Mouse (Mus musculus) testis, adult 2 months (tissue): Measurements from ENCODE around the gene Kcnk7. TPM values are rescaled to one million over a fixed set of nuclear protein-coding genes. Genes with fewer than 3 reads are reported as not detected.

Experiments used
- H3K27ac ChIP-seq: fragments of 200-500 bp; 2 replicates; pipeline ENCODE4 v1.5.1; 2012; ENCODE audit warnings: low read depth, low read length; ENCODE audit not compliant: control insufficient read depth, insufficient read depth
- H3K27me3 ChIP-seq: fragments of 200-500 bp; 2 replicates; pipeline ENCODE4 v1.6.1; 2012; ENCODE audit warnings: mild to moderate bottlenecking, low read length, moderate library complexity; ENCODE audit not compliant: control insufficient read depth, insufficient read depth
- H3K36me3 ChIP-seq: fragments of 200-500 bp; 2 replicates; pipeline ENCODE4 v1.6.1; 2012; ENCODE audit warnings: mild to moderate bottlenecking, low read length; ENCODE audit not compliant: control insufficient read depth, insufficient read depth
- H3K4me1 ChIP-seq: fragments of 200-500 bp; 2 replicates; pipeline ENCODE4 v1.6.1; 2012; ENCODE audit warnings: low read length; ENCODE audit not compliant: control insufficient read depth, insufficient read depth
- H3K4me3 ChIP-seq: fragments of 200-500 bp; 2 replicates; pipeline ENCODE4 v1.5.1; 2012; ENCODE audit warnings: low read depth, mild to moderate bottlenecking, low read length, moderate library complexity, mixed read lengths; ENCODE audit not compliant: control insufficient read depth
- CTCF ChIP-seq: fragments of 200-500 bp; IDR thresholded peaks from 2 replicates; pipeline ENCODE4 v1.5.1; 2012; ENCODE audit warnings: low read depth, mild to moderate bottlenecking, inconsistent platforms, low read length, moderate library complexity; ENCODE audit not compliant: control insufficient read depth, insufficient read depth, insufficient replicate concordance
- POLR2A ChIP-seq: fragments of 200-500 bp; IDR thresholded peaks from 2 replicates; pipeline ENCODE4 v1.6.1; 2012; ENCODE audit warnings: low read depth, mild to moderate bottlenecking, inconsistent platforms, low read length, moderate library complexity; ENCODE audit not compliant: control insufficient read depth
- polyA plus RNA-seq: library from polyadenylated mRNA; depleted of rRNA; stranded (reverse); fragments of >200 nt; gene quantifications from 2 replicates; pipeline ENCODE4 v1.2.3, GENCODE M21; 2012; rRNA removed

Kcnk7 gene
- polyA plus RNA-seq, 1 experiment, result 10.2 TPM

DNA sequence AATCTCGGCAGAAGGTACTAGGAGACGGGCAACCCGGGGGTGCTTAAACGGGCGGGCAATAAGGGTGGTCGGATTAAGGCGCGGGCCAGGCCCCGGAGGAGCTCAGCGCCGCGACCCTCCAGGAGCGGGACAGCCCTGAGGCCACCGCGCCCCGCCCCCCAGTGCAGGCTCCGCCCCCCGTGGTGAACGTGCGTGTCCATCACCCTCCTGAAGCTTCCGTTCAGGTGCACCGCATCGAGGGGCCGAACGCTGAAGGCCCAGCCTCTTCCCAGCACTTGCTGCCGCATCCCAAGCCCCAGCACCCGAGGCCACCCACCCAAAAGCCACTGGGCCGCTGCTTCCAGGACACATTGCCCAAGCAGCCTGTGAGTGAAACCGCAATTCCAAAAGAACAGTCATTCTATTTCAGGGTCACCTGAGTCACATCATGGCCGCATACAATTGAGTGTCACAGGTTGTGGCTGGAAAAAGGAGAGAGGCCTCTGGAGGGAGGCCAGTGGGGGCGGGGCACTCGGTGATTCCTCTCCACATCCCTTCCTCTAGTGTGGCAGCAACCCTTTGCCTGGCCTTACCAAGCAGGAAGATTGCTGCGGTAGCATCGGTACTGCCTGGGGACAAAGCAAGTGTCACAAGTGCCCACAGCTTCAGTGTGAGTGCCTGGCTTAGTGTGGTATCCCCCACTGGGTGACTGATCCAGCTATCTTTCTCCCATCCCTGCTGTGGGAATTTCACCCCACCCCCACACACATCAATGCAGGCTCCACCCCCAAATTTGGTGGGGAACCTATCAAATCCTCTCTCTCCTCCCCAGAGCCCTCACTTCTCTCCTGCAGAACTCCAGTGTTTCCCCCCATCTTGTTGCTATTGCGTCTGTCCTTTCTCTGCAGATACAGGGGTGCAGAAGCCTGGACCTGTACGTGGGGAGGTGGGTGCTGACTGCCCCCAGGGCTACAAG lies 41.9 kb downstream of the Kcnk7 start:
- Histone ChIP-seq H3K27me3 (no peaks in the 10 kb centered on the region), H3K27ac (no peak overlapping the region), H3K4me3 (no peak overlapping the region; the same call in 1 of the 2 replicates), H3K36me3 (no peaks in the 10 kb centered on the region), H3K4me1 (peaks cover 27% of the 10 kb centered on the region)
- TF ChIP-seq POLR2A (no peak), CTCF (no peak)

DNA sequence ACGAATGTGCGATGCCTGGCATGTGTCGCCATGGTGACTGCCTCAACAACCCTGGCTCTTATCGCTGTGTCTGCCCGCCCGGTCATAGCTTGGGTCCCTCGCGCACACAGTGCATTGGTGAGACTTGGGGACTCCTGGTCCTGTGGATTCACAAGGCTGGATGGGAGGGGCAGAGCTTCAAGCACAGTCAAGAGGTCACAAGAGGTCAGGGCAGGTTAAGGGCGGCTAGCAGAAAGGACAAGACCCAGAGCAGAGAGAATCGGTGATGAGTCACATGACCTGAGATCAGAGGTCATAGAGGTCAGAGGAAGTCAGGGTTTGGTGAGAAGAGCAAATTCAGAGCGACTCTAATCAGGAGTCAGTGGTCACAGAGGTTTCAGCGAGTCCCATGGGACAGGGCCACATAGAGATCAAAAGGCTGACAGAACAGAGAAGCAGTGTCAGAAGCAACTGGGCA lies 42.8 kb downstream of the Kcnk7 start:
- H3K27ac ChIP-seq, result no peak overlapping the region
- H3K27me3 ChIP-seq, result no peaks in the 10 kb centered on the region
- no peaks in the 10 kb centered on the region for H3K36me3 ChIP-seq
- no peak for TF ChIP-seq CTCF
- no peak for TF ChIP-seq POLR2A
- no peak overlapping the region for H3K4me3 ChIP-seq
- peaks cover 25% of the 10 kb centered on the region for H3K4me1 ChIP-seq

DNA sequence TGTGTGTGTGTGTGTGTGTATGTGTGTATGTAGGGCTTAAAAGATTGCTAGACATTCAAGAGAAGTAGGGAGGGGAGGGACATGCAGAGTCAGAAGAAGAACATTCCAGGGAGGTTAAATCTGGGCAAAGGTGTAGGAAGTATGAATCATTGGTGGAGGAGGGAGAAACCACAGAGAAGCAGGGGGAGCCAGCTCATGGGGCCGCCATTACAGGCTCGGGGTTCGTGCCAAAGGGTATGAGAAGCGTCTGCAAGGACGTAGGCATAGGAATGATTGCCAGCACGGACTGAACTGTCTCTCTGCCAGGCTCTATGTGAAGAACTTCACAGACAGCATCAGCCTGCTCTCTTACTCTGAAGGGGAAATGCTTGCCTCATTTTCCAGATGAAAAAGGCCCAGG lies 45.3 kb downstream of the Kcnk7 start:
- no peaks in the 10 kb centered on the region for H3K27me3 ChIP-seq
- H3K36me3 ChIP-seq, result no peaks in the 10 kb centered on the region

DNA sequence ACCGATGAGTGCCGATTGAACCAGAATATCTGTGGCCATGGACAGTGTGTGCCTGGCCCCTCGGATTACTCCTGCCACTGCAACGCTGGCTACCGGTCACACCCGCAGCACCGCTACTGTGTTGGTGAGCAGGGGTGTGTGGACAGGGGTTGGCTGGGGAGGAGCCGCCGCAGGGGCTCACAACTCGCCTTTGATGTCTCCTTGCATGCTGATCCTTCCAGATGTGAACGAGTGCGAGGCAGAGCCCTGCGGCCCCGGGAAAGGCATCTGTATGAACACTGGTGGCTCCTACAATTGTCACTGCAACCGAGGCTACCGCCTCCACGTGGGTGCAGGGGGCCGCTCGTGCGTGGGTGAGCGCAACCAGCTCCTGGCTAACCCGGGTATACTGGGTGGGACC lies 46.8 kb downstream of the Kcnk7 start:
- TF ChIP-seq CTCF (no peak), POLR2A (no peak)
- Histone ChIP-seq H3K4me3 (no peak overlapping the region), H3K27me3 (no peaks in the 10 kb centered on the region), H3K27ac (no peak overlapping the region), H3K36me3 (no peaks in the 10 kb centered on the region), H3K4me1 (peaks cover 11% of the 10 kb centered on the region)

More for the DNA sequence above, 45.3 kb downstream of the Kcnk7 start:
- H3K4me1 ChIP-seq, result peaks cover 17% of the 10 kb centered on the region
- TF ChIP-seq CTCF, result no peak
- no peak for TF ChIP-seq POLR2A
- no peak overlapping the region for H3K27ac ChIP-seq
- no peak overlapping the region for H3K4me3 ChIP-seq

GRCm38 (mm10) chr19:5751742-5752141 lies 47.6 kb downstream of the Kcnk7 start:
- TF ChIP-seq POLR2A (no peak), CTCF (no peak)
- no peak overlapping the region for H3K4me3 ChIP-seq

GRCm38 (mm10) chr19:5756321-5756985 lies 52.3 kb downstream of the Kcnk7 start:
- H3K36me3 ChIP-seq, result peaks cover 2% of the 10 kb centered on the region
- H3K27me3 ChIP-seq, result no peaks in the 10 kb centered on the region
- H3K4me1 ChIP-seq, result peaks cover 18% of the 10 kb centered on the region
- no peak overlapping the region for H3K4me3 ChIP-seq
- TF ChIP-seq CTCF (no peak), POLR2A (no peak)
- H3K27ac ChIP-seq, result no peak overlapping the region

More at GRCm38 (mm10) chr19:5751742-5752141, 47.6 kb downstream of the Kcnk7 start:
- Histone ChIP-seq H3K36me3 (no peaks in the 10 kb centered on the region), H3K27ac (no peak overlapping the region), H3K4me1 (peaks cover 13% of the 10 kb centered on the region), H3K27me3 (no peaks in the 10 kb centered on the region)

Other genes starting within 250 kb of the Kcnk7 start
- 0.65 and 0.89 TPM in 2 replicates for gene Ccdc85b, start 246.5 kb upstream of the Kcnk7 start, polyA plus RNA-seq
- 70.0 and 71.3 TPM in 2 replicates for gene Fibp, start 243.8 kb upstream of the Kcnk7 start, polyA plus RNA-seq
- 0.14 TPM in 1 of 2 replicates, not detected in the other for gene Ctsw, start 235.9 kb upstream of the Kcnk7 start, polyA plus RNA-seq
- gene Efemp2, start 230.4 kb upstream of the Kcnk7 start, polyA plus RNA-seq, result 17.3 and 17.6 TPM in 2 replicates
- gene Mus81, start 216.0 kb upstream of the Kcnk7 start, polyA plus RNA-seq, result 55.3 and 69.7 TPM in 2 replicates
- gene Cfl1, start 213.9 kb upstream of the Kcnk7 start, polyA plus RNA-seq, result 225 and 243 TPM in 2 replicates
- gene 1700020D05Rik, start 200.6 kb upstream of the Kcnk7 start, polyA plus RNA-seq, result 289 and 311 TPM in 2 replicates
- gene Snx32, start 193.8 kb upstream of the Kcnk7 start, polyA plus RNA-seq, result 11.0 and 12.7 TPM in 2 replicates
- 8.5 and 10.1 TPM in 2 replicates for gene Ovol1, start 143.7 kb upstream of the Kcnk7 start, polyA plus RNA-seq
- 15.4 and 16.7 TPM in 2 replicates for gene Ap5b1, start 136.3 kb upstream of the Kcnk7 start, polyA plus RNA-seq
- gene Rnaseh2c, start 102.5 kb upstream of the Kcnk7 start, polyA plus RNA-seq, result 27.3 and 36.7 TPM in 2 replicates
- gene Kat5, start 94.1 kb upstream of the Kcnk7 start, polyA plus RNA-seq, result 108 and 120 TPM in 2 replicates
- 42.5 and 44.5 TPM in 2 replicates for gene Rela, start 66.9 kb upstream of the Kcnk7 start, polyA plus RNA-seq
- 5.5 and 9.4 TPM in 2 replicates for gene Sipa1, start 40.7 kb upstream of the Kcnk7 start, polyA plus RNA-seq
- 24.6 and 31.8 TPM in 2 replicates for gene Map3k11, start 15.6 kb upstream of the Kcnk7 start, polyA plus RNA-seq
- gene Pcnx3, start 15.5 kb upstream of the Kcnk7 start, polyA plus RNA-seq, result 63.4 and 67.4 TPM in 2 replicates
- 105 and 122 TPM in 2 replicates for gene Ehbp1l1, start 21.9 kb downstream of the Kcnk7 start, polyA plus RNA-seq
- 256 and 286 TPM in 2 replicates for gene Fam89b, start 25.3 kb downstream of the Kcnk7 start, polyA plus RNA-seq
- gene Ltbp3, start 36.5 kb downstream of the Kcnk7 start, polyA plus RNA-seq, result 7.6 and 8.1 TPM in 2 replicates
- 43.1 and 46.7 TPM in 2 replicates for gene Scyl1, start 67.1 kb downstream of the Kcnk7 start, polyA plus RNA-seq
- 25.3 and 28.1 TPM in 2 replicates for gene Frmd8, start 170.9 kb downstream of the Kcnk7 start, polyA plus RNA-seq
- gene Slc25a45, start 173.4 kb downstream of the Kcnk7 start, polyA plus RNA-seq, result 20.1 and 26.1 TPM in 2 replicates
- 0.84 and 0.94 TPM in 2 replicates for gene Tigd3, start 189.8 kb downstream of the Kcnk7 start, polyA plus RNA-seq
- gene Dpf2, start 208.6 kb downstream of the Kcnk7 start, polyA plus RNA-seq, result 63.6 and 69.2 TPM in 2 replicates
- gene Cdc42ep2, start 220.4 kb downstream of the Kcnk7 start, polyA plus RNA-seq, result 0.89 and 0.90 TPM in 2 replicates